Mouse (Mus musculus) myocyte (in vitro differentiated cells): Measurements from ENCODE around the gene Gm10401. TPM values are rescaled to one million over a fixed set of nuclear protein-coding genes. Genes with fewer than 3 reads are reported as not detected.

Source experiments
- H3K27me3 ChIP-seq: one replicate; pipeline ENCODE4 v1.6.1; 2011; ENCODE audit not compliant: control insufficient read depth, insufficient read depth, insufficient read length
- H3K36me3 ChIP-seq: one replicate; pipeline ENCODE4 v1.6.1; 2011; ENCODE audit not compliant: control insufficient read depth, insufficient read depth
- H3K4me2 ChIP-seq: one replicate; pipeline ENCODE4 v1.6.1; 2011; ENCODE audit warnings: low read depth, control low read depth
- H3K4me3 ChIP-seq: one replicate; pipeline ENCODE4 v1.5.1; 2011; ENCODE audit warnings: mild to moderate bottlenecking, control low read depth, moderate library complexity
- H3K79me2 ChIP-seq: one replicate; pipeline ENCODE4 v1.6.1; 2011; ENCODE audit not compliant: control insufficient read depth, insufficient read depth
- H3ac ChIP-seq: one replicate; pipeline ENCODE4 v1.6.1; 2011; ENCODE audit not compliant: control insufficient read depth, insufficient read length
- CEBPB ChIP-seq: IDR thresholded peaks from 2 replicates; pipeline ENCODE4 v1.6.1; 2011; ENCODE audit warnings: mild to moderate bottlenecking, moderate library complexity; ENCODE audit not compliant: poor library complexity, insufficient read depth, severe bottlenecking
- E2F4 ChIP-seq: IDR thresholded peaks from one replicate; pipeline ENCODE4 v1.6.1; 2011; ENCODE audit warnings: mild to moderate bottlenecking, control low read depth, moderate library complexity; ENCODE audit not compliant: insufficient read depth
- MAX ChIP-seq: IDR thresholded peaks from one replicate; pipeline ENCODE4 v1.6.1; 2011; ENCODE audit warnings: low read depth, mild to moderate bottlenecking, control low read depth
- MYOD1 ChIP-seq, 3 experiments: IDR thresholded peaks; one replicate each; pipeline ENCODE4 v1.6.1; 2011; ENCODE audit warnings: control low read depth in 2 of 3, low read depth in 2 of 3, mild to moderate bottlenecking in 2 of 3, moderate library complexity in 1 of 3; ENCODE audit not compliant: insufficient read length in 2 of 3, control insufficient read depth in 1 of 3
- MYOG ChIP-seq, 3 experiments: IDR thresholded peaks; one replicate each; pipeline ENCODE4 v1.6.1; 2011; ENCODE audit warnings: control low read depth in 2 of 3, low read depth in 2 of 3, mild to moderate bottlenecking in 2 of 3; ENCODE audit not compliant: insufficient read length in 2 of 3, control insufficient read depth in 1 of 3, insufficient read depth in 1 of 3
- POLR2A ChIP-seq: IDR thresholded peaks from one replicate; pipeline ENCODE4 v1.6.1; 2011; ENCODE audit warnings: low read depth, mild to moderate bottlenecking, control low read depth, moderate library complexity; ENCODE audit not compliant: insufficient read length
- POLR2AphosphoS2 ChIP-seq: IDR thresholded peaks from one replicate; pipeline ENCODE4 v1.6.1; 2011; ENCODE audit warnings: low read depth, control low read depth; ENCODE audit not compliant: insufficient read length
- REST ChIP-seq: IDR thresholded peaks from one replicate; pipeline ENCODE4 v1.6.1; 2011; ENCODE audit warnings: mild to moderate bottlenecking, control low read depth, moderate library complexity; ENCODE audit not compliant: insufficient read depth, insufficient read length
- SRF ChIP-seq: IDR thresholded peaks from one replicate; pipeline ENCODE4 v1.6.1; 2011; ENCODE audit warnings: low read depth; ENCODE audit not compliant: control insufficient read depth, insufficient read length
- TCF12 ChIP-seq: IDR thresholded peaks from one replicate; pipeline ENCODE4 v1.6.1; 2011; ENCODE audit warnings: mild to moderate bottlenecking, control low read depth; ENCODE audit not compliant: poor library complexity, insufficient read depth, severe bottlenecking
- TCF3 ChIP-seq: IDR thresholded peaks from one replicate; pipeline ENCODE4 v1.6.1; 2011; ENCODE audit warnings: low read depth, control low read depth; ENCODE audit not compliant: insufficient read length
- USF1 ChIP-seq: IDR thresholded peaks from one replicate; pipeline ENCODE4 v1.6.1; 2011; ENCODE audit warnings: low read depth, mild to moderate bottlenecking, control low read depth, moderate library complexity
- polyA plus RNA-seq: library from polyadenylated mRNA; unstranded; fragments of >200 nt; fragmentation: generic; extraction: Trizol; gene quantifications from one replicate; pipeline ENCODE4 v1.2.1, GENCODE M21; 2012; ENCODE audit warnings: missing spikeins

Gm10401 gene
- polyA plus RNA-seq, 1 experiment: 4.4 TPM

- Histone ChIP-seq H3K79me2 (peaks cover 94% of the 10 kb centered on the region), H3K4me3 (no peak overlapping the region), H3ac (no peak overlapping the region), H3K36me3 (no peaks in the 10 kb centered on the region), H3K4me2 (no peak overlapping the region), H3K27me3 (no peaks in the 10 kb centered on the region)
- TF ChIP-seq CEBPB: no peak
- TF ChIP-seq TCF3: no peak
- TF ChIP-seq POLR2AphosphoS2: no peak
- peak in 2 of 3 experiments; percentile 33 to 36 for TF ChIP-seq MYOD1 (IDR thresholded peaks at IDR 0.05; ENCODE audit: control insufficient read depth in 1 of 3, insufficient read length in 2 of 3, low read depth in 2 of 3)
These were observed 45.5 kb downstream of the Gm10401 start for GRCm38 (mm10) chr5:115052546-115052945.

GRCm38 (mm10) chr5:115050776-115051175 is 47.3 kb downstream of the Gm10401 start:
- no peaks in the 10 kb centered on the region for H3K27me3 ChIP-seq
- no peaks in the 10 kb centered on the region for H3K36me3 ChIP-seq
- H3K4me2 ChIP-seq: no peak overlapping the region
- TF ChIP-seq REST (no peak), POLR2A (no peak), TCF12 (no peak), TCF3 (no peak), USF1 (no peak), E2F4 (no peak), CEBPB (no peak), MYOD1 (IDR thresholded peaks at IDR 0.05; ENCODE audit: control insufficient read depth in 1 of 3, insufficient read length in 2 of 3, low read depth in 2 of 3) (no peak), SRF (no peak), MAX (no peak), MYOG (IDR thresholded peaks at IDR 0.05; ENCODE audit: control insufficient read depth in 1 of 3, insufficient read depth in 1 of 3, insufficient read length in 2 of 3, low read depth in 2 of 3) (no peak), POLR2AphosphoS2 (no peak)
- no peak overlapping the region for H3ac ChIP-seq
- H3K4me3 ChIP-seq: no peak overlapping the region
- peaks cover 89% of the 10 kb centered on the region for H3K79me2 ChIP-seq

- no peak for TF ChIP-seq CEBPB
- TF ChIP-seq MYOG (IDR thresholded peaks at IDR 0.05; ENCODE audit: control insufficient read depth in 1 of 3, insufficient read depth in 1 of 3, insufficient read length in 2 of 3, low read depth in 2 of 3): no peak
- TF ChIP-seq SRF: no peak
- no peak for TF ChIP-seq USF1
- TF ChIP-seq POLR2A: no peak
- TF ChIP-seq REST: no peak
- TF ChIP-seq POLR2AphosphoS2: no peak
- no peak for TF ChIP-seq TCF12
- no peak for TF ChIP-seq MAX
- TF ChIP-seq E2F4: no peak
- no peak for TF ChIP-seq TCF3
- Histone ChIP-seq H3K79me2 (peaks cover 89% of the 10 kb centered on the region), H3K27me3 (no peaks in the 10 kb centered on the region), H3K4me3 (no peak overlapping the region), H3K36me3 (no peaks in the 10 kb centered on the region), H3ac (no peak overlapping the region), H3K4me2 (peak overlapping the region; percentile 43)
These were observed 48.4 kb downstream of the Gm10401 start for GRCm38 (mm10) chr5:115049692-115050091.

Other genes starting within 250 kb of the Gm10401 start
- not detected for gene 4930519G04Rik, start 244.6 kb downstream of the Gm10401 start, polyA plus RNA-seq
- 0.25 TPM for gene Gm9936, start 239.6 kb downstream of the Gm10401 start, polyA plus RNA-seq
- gene Oasl2, start 201.4 kb downstream of the Gm10401 start, polyA plus RNA-seq: 2.1 TPM
- 0.56 TPM for gene Oasl1, start 175.1 kb downstream of the Gm10401 start, polyA plus RNA-seq
- 19.6 TPM for gene 2210016L21Rik, start 156.1 kb downstream of the Gm10401 start, polyA plus RNA-seq
- gene Hnf1a, start 127.2 kb downstream of the Gm10401 start, polyA plus RNA-seq: not detected
- gene Sppl3, start 87.2 kb downstream of the Gm10401 start, polyA plus RNA-seq: 24.9 TPM
- 82.1 TPM for gene Acads, start 21.1 kb upstream of the Gm10401 start, polyA plus RNA-seq
- gene Unc119b, start 36.7 kb upstream of the Gm10401 start, polyA plus RNA-seq: 24.5 TPM
- gene Mlec, start 59.9 kb upstream of the Gm10401 start, polyA plus RNA-seq: 112 TPM
- gene Cabp1, start 96.1 kb upstream of the Gm10401 start, polyA plus RNA-seq: 3.1 TPM
- 82.3 TPM for gene Pop5, start 137.5 kb upstream of the Gm10401 start, polyA plus RNA-seq
- gene Rnf10, start 174.6 kb upstream of the Gm10401 start, polyA plus RNA-seq: 220 TPM
- 43.7 TPM for gene Coq5, start 181.4 kb upstream of the Gm10401 start, polyA plus RNA-seq
- gene Dynll1, start 202.7 kb upstream of the Gm10401 start, polyA plus RNA-seq: 585 TPM
- gene Srsf9, start 228.9 kb upstream of the Gm10401 start, polyA plus RNA-seq: 52.0 TPM
- gene Gatc, start 242.9 kb upstream of the Gm10401 start, polyA plus RNA-seq: 8.1 TPM
- gene Triap1, start 242.9 kb upstream of the Gm10401 start, polyA plus RNA-seq: 35.2 TPM